Mouse (Mus musculus) kidney, postnatal 25 days (tissue): ENCODE measurements around the gene Ap3d1.

ENCODE experiments used
- DNase-seq, 2 experiments: peaks; one replicate each; pipeline ENCODE4 v3.0.0; 2021; ENCODE audit warnings: mixed read lengths in 2 of 2

Ap3d1 gene

DNA sequence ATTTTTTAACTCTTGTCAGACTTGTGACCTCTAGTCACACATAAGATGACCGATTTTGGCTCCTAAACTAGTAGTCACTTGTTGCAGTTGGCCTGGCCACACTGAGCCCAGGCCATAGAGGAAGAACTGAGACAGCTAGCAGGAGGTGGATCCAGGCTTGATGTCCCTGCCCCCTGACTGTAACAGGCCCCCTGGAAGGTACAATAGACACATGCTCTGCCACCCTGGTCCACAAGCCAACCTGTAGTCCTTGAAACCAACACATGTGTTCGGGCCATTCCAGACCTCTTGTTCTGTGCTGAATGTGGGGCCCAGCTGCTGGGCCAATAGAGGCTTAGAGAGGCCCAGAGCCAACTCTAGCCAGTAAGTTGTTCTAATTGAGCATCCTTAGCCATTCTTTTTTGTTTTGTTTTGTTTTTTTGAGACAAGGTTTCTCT lies 61.8 kb downstream of the Ap3d1 start:
- DNase-seq = no peak

DNA sequence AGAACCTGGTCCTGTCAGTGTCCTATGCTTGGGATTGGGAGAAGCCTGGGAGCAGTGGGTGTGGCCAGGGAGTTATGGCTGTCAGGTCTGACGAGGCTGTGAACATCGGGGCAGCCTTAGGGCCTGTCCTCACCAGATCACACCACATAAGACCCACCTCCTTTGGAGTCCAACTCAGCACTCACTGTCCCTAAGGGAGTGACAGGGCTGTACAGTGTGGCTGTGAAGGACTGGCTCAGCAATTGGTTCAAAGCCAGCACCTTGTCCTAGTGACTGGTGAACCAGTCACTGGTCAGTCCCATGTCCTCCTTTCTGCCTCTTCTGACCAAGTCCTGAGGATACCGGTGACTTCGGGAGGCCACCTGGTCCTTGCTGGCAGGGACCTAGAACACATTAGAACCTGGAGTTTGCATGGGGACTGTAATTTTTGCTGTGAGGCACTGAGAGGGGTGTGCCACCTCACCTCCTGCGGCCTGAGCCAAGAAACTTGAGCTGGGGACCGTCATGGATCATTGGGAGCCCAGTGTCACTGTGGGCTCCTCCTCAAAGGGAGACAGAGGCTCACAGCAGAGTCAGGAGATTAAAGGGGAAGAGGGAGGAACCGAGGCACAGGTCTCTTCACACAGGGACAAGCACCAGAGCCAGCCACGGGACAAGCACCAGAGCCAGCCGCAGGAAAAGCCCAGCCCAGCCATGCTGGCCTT lies 62.4 kb downstream of the Ap3d1 start:
- peak in 1 of 2 experiments; percentile 76 for DNase-seq

DNA sequence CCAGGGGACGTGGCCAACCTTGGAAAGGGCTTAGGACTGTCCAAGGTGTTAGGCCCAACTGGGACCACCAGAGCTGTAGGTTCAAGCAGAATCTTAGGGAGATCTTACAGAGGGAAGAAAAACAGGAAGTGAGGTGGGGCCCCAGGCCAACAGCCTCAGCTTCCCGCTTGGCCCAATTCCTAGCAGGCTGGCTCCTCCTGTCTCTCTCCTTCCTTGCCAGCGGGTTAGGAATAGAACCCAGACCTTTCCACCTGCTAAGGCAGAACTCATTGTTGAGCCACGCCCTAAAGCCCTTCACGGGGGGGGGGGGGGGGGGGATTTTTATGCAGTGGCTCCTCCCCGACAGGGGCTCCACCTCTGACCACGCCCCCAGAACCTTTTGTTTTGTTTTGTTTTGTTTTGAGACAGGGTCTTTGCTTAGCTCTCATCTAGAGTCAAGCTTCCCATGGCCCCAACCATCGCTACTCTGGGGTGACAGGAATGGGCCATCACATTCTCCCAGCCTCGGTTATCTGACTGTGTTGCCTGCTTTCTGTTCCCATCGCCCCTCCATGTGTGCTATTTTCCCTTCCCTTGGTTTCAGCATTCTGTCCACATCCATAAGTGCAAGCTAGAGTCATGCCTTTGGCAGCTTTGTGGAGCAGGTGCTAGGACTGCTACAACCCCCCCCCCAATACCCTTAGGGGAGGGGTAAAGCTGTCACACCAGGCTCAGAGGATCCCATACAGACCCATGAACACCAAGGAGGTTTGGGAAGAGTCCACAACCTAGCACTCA lies 63.3 kb downstream of the Ap3d1 start:
- DNase-seq = peak; percentile 74 to 83

DNA sequence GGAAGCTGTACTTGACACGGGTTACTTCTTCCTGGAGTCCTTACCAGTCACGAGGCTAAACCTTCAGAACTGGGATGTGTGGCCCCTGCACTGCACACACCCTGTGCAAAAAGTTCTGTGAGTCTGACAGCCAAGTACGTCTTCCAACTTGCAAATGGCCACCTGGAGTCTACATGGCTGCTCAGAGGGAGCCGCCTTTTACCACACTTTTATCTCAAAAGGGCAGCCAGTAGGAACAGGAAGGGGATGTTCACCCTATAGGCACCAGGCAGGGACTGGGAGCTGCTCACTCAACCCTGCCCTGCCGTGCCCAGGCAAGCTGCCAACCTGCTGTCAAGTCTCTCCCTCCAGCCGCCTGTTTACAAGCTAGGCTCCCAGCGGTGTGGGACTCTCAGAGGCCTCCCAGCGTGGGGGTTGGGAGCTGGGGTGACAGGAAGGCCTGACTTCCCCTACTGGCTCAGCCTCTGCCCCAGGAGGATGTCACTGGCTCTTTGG lies 64.1 kb downstream of the Ap3d1 start, which contains the start of gene Mknk2:
Gene Mknk2 (minus strand): TSS at position 171 of the 495 bp plus-strand sequence.
- peak; percentile 99 to 100 for DNase-seq

DNA sequence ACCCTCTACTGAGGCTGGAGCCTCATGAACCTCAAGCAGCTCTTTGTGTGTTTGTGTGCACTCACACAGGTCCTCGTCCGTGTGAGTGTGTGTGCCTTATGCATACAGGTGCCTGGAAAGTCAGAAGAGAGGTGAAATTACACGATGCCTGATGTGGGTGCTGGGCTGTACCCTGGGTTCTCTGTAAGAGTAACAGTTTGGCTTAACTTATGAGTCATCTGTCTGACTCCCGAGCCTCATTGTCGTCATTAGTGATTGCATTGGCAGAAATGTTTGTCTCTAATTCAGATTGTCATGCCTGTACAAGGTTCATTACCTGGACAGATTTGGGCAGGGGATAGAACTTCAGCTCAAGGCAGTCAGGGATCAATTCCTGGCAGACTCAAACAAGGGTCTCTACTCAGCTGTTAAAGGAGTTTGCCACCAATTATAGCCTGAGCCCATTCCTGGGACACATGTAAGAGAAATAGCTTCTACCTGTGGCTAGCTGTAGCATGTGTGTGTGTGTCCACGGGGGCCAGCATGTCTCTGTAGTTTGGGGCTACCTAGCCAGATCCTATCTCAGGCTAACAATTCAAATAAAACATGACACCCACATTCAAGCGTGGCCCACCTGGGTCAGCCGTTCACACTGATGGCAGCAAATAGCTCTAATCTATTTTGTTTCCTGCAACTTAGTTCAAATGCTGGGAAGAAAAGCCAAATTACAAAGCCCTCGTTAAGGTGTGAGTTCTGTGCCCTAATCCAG lies 64.8 kb downstream of the Ap3d1 start:
- DNase-seq = peak in 1 of 2 experiments; percentile 44

DNA sequence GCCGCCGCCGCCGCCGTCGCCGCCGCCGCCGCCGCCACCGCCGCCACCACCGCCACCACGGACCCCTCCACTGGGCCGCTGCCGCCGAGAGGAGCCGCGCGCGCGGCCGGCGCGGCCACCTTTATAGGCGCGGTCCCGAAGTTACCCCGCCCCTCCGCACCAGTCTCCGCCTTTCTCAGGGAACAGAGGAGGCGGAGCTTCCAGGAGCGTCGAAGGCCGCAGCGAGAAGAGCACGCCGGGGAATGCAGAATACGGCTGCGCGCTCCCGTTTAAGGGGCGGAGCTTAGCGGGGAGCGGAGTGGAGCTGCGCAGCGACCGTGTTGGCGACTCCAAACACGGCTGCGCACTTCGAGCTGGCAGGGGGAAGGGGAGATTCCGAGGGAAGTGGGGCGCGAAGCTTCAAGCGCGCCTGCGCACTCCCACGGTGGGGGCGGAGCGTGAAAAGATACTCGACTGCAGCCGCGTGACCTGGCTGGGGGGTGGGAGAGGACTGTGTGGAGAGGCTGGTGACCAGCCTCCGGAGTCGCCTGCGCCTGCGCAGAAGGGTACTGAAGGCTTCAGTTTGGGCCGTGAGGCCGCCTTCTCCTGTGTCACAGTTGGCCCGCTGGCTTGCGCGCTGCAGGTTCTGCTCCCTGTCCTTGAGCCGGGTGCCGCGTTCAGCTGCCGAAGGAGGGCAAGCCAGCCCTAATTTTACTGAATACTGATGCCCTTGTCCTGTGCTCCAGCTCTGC lies 65.7 kb downstream of the Ap3d1 start:
- DNase-seq = peak; percentile 99 to 100

DNA sequence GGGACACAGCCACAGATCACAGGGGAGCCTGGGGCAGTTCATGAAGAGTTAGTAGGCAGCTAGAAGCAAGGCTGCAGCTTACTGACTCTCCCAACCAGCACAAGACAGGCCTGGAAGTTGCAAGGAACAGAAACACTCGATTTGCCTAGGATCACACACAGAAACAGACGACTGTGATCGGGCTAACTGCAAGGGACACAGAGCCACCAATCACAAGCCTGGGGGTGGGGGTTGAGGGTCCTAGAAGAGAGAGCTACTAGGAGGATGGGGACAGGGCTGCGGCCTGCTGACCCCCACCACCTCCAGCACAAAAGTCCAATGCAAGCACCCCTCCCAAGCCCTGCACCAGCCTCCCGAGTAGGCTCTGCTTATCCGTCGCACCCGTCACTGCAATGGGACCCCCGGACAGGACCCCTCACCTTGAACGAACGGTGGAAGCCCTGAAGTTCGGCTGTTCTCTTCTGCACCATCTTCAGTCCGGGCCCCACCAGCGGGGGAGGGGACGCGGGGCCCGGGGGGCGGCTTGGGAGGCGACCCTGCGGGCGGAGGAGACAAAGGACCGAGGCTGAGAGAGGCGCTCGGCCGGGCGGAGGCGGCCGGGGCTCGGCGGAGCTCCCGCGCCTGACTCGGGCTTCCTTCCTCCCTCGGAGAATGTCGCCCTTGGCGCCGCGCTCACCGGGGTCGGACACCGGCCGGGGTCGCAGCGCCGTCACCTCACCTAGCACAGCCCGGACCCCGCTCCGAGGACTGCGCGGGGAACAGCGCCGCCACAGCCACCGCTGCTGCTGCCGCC lies 66.5 kb downstream of the Ap3d1 start:
- DNase-seq = peak in 1 of 2 experiments; percentile 62

DNA sequence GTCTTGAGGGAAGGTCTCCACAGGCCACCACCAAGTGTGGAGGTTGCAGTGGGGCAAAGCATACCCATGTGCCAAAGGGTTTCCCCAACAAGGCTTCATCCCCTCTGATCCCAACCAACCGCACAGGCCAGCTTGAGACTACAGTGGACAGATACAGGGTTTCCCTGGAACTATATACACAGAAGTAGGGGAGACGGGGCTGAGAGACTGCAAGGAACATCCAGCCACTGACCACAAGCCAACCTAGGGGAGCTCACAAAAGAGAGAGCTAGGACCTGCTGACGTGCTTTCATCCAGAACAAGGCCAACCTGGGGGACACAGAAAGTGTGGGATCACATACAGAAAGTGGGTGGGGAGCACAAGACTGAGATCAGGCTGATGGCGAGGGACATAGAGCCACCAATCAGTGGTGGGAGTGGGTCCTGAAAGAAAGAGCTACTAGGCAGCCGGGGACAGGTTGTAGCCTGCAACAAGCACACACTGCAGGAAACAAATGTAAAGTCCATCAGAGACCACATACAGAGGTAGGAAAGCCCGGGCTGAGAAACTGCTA lies 67.1 kb downstream of the Ap3d1 start:
- DNase-seq = peak in 1 of 2 experiments; percentile 40

DNA sequence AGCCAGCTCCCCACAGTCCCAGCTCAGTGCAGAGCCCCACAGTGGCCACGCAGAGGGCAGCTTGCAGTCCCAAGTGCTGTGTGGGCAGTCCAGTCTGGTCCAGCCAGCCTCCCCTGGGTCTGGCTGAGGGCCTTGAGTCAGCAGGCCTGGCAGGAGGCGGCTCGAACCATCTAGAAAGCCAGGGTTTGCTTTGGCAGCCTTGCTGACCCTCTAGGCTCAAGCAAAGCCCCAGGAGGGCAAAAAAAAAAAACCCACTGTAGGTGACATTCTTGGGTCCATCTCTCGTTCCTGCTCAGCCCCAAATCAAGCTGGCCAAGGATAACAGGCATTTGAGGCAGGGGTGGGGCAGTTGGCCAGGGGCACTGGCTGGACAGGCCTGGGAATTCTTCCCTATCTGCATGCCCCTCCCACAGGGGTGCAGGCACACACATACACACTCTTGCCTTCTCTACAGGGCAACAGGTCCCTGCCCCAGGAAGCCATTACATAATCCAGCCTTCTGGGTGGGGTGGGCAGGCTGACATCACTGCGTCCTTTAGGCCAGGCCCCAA lies 67.8 kb downstream of the Ap3d1 start:
- peak; percentile 67 to 91 for DNase-seq

DNA sequence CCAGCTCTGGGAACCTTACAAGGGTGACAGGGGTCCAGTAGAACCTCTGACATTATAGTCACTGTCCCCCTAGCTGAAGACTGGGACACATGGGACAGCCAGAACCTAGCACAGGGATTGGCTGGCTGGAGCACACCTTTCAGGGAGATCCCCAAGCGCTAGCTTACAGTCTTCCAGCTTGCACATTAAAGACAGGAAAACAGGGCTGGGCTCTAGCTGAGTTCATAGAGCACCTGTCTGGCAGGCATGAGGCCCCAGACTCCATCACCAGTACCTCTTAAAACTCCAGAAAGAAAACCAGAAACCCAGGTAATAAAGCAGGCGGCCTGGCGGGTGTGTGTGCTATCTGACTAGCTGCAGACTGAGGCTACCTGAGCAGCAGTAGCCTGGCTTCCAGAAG lies 68.4 kb downstream of the Ap3d1 start:
- DNase-seq = no peak

DNA sequence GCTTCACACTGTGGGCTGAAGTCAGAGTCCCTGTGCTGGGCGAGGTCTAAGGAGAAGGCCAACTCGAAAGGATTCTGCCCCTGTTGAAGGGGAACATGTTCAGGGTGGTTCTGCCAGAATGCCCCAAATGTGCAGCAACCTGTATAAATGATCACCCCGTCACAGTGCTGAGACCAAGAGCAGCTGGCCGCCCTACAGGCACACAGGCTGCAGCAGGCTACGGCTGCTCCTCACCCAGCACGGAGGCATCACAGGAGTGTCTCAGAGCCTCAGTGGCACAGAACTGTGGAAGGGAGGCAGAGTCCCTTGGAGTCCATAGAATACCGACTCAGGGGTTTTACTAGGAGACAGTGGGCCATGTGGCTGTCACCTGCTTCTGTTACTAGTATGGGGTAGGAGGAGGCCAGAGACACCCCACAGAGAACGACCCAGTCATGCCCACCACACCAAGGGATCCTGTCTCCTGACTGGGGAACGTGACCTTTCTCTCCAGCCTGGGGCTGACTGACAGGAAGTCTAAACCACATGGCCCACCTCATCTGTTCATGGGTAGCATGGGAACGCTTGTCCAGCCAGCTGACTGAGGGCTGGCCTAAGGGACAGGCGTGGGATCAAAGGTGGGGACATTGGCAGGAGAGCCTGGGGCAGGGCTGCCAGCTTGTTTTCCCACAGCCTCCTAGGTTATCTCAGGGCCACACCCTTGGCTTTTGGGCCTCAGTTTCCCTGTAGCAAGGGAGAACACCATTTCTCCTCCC lies 70.0 kb downstream of the Ap3d1 start:
- DNase-seq = peak; percentile 32 to 77

DNA sequence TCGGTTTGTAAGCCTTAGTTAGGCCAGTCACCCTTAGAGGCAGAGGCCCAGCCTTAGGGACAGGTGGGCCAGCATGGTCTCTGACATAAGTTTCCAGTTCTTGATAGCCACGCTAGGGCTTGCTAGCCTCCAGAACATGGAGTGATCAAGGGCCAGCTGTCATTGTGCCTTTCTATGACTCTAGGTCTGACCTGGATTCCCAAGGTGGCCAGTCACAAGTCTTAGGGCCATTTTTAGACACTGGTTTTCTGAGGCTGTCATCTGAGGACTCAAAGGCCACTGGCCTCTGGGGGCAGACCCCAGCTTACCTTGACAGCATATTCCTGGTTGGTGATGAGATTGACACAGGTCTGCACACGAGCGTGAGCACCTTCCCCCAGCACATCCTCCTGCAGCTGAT lies 70.8 kb downstream of the Ap3d1 start:
- DNase-seq = no peak

DNA sequence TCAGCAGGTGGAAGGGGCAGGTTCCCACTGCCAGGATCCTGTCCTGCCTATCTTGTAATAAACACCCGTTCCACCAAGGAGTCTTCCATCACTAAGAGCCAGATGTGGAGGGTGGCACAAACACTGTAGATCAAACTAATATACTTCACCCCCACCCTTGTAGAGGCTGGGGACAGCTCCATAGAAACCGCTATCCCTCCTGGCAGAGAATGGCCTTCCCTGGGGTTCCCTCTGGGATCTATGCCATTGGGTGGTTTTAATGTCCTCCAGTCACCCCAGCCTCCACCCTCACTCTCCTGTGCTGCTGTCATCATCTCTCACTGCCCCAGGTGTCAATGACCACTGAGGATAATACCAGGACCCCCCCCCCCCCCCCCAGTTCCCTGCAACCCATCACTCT lies 71.5 kb downstream of the Ap3d1 start:
- no peak for DNase-seq

DNA sequence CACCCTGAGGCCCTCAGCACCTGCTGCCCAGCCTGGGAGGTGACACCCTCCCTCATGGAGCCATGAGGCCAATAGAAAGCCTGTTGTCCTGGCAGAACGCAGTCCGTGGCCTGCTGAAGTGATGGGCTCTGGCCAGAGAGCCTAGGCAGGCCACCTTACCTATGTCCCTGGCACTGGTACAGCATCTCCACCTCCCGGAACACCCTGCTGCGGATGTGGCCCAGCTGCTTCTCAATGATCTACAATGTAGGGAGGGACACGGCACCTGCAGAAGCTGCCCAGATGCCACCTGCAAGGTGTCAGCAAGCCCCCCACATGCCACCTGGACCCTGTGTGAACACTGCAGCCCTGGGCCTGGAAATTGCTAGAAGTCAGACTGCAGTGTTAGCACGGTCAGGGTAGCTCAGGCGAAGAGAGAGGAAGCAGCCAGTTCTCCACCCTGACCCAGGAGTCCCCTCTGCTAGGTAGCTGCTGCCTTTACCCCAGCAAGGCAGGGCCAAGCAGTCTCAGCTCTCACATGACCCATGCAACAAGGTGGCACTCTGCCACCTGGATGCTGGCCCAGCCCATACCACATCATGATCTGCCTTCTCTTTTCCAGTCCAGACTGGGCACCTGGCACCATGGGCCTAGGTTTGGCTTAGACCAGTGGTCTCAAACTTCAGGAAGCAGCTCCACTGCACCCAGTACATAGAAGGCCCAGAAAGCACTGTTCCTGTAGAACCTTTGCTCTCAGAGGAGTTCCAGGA lies 72.2 kb downstream of the Ap3d1 start:
- DNase-seq = peak; percentile 95 to 97

DNA sequence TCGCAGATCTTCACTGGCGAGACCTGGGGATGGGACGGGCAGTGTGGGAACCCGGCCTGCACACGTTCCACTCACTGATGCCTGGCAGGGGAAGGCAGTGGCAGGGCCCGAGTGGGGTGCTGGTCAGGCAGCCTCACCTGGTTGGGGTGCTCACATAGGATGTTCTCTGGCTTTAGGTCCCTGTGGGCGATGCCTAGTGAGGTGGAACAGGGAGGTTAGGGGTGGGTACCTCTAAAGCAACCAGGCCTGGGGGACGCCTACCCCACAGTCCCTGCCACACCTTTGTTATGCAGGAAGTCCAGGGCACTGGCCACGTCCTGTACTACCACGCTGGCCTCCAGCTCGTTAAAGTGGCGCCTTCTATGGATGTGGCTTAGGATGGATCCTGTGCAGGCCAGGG lies 73.0 kb downstream of the Ap3d1 start:
- no peak for DNase-seq

DNA sequence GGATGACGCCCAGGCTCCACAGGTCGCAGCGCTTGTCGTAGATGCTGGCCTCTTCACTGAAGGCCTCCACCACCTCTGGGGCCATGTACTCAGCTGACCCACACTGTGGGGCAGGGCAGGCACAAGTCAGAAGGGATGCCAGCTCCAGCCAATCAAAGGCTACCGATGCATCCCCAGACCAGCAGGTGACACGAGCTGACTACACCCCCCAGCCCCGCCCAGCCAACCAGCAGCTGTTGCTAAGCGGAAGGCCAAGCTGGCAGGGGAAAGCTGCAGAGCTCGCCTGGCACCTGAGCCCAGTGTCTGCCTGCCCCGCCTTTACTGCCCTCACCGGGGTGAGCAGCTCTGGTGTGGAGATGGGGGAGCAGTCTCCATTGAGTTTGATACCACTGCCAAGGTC lies 73.5 kb downstream of the Ap3d1 start:
- DNase-seq = peak; percentile 60 to 88

DNA sequence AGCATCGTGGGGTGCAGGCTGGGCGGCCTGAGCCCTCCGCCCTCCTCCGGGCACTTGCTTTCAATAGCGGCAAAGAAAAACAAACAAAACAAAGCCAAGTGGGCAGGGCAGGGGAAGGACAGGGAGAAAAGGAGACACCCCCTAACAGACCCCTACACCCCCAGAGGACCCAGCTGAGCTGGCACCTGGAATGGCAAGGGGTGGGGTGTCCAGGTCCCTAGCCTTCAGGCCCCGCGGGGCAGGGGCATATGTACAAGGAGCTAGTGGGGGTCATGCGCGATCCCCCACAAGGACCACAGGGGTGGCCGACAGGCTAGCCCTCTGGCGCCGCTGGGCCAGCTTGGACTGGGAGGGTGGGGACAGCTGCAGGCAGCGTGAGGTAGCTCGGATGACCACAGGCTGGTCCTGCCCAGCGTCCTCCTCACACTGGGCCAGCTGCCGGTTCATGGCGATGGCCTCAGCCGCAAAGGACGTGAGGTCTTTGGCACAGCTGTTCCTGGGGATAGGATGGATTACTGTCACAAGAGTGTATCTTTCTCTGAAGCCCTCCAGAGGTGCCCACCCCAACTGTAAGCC lies 75.1 kb downstream of the Ap3d1 start:
- no peak for DNase-seq

DNA sequence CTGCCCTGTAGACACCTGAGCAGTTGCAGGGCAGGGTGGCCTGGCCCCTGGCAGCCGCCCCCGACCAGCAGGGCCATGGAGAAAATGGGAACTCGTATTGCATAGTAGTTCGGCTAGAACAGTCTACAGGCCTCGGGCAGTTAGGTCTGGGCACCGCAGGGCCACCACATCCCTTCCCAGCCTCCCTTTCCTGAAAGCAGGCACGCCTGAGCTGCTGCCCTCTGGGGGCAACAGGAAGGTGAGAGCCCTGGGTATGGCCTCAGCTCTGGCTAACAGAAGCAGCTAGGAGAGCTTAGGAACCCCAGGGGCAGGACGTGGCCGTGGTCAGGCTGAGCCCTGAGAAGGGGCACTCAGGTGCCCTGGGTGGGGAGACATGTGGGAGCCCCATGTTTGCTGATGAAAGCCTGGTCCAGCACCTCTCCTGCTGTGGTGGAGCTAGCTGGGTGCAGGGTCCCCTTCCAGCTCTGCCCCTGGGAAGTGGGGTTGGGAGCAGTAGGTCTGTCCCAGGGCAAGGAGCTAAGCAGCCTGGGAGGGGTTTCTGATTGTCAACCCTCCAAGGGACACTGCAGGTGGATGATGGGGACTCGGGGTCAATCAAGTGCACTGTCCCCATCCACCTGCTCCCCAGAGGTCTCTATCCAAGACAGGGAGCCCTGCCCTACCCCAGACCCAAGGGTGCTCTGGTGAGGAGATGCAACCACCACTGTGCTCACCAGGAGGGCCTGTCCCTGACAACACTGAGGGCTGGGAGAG lies 75.9 kb downstream of the Ap3d1 start:
- peak; percentile 33 to 80 for DNase-seq
